Mouse (Mus musculus): ENCODE results near the gene AI481877.

Gene AI481877

GRCm38 (mm10) chr4:59123557-59123956, 15.2 kb downstream of the AI481877 start:
- DNase-seq: no peak

- no peak for DNase-seq
Observed at GRCm38 (mm10) chr4:59117644-59118495, 20.9 kb downstream of the AI481877 start.

- DNase-seq: no peak
Observed at GRCm38 (mm10) chr4:59108721-59109120, 30.1 kb downstream of the AI481877 start.

GRCm38 (mm10) chr4:59107886-59108285, 30.9 kb downstream of the AI481877 start:
- DNase-seq: no peak

GRCm38 (mm10) chr4:59106661-59107060, 32.1 kb downstream of the AI481877 start:
- DNase-seq: no peak

- no peak for DNase-seq
Observed at GRCm38 (mm10) chr4:59104166-59104565, 34.6 kb downstream of the AI481877 start.

- peak; percentile 56 for DNase-seq
Observed at GRCm38 (mm10) chr4:59096393-59096792, 42.4 kb downstream of the AI481877 start.

GRCm38 (mm10) chr4:59089391-59089790, 49.4 kb downstream of the AI481877 start:
- no peak for DNase-seq

- DNase-seq: no peak
Observed at GRCm38 (mm10) chr4:59083430-59083829, 55.4 kb downstream of the AI481877 start.

- no peak for DNase-seq
Observed at GRCm38 (mm10) chr4:59069276-59069675, 69.5 kb downstream of the AI481877 start.

- DNase-seq: no peak
Observed at GRCm38 (mm10) chr4:59062526-59062925, 76.3 kb downstream of the AI481877 start.

- no peak for DNase-seq
Observed at GRCm38 (mm10) chr4:59057929-59058328, 80.9 kb downstream of the AI481877 start.

GRCm38 (mm10) chr4:59051081-59051480, 87.7 kb downstream of the AI481877 start:
- no peak for DNase-seq

- no peak for DNase-seq
Observed at GRCm38 (mm10) chr4:59047222-59047621, 91.6 kb downstream of the AI481877 start.

GRCm38 (mm10) chr4:59043891-59044290, 94.9 kb downstream of the AI481877 start:
- no peak for DNase-seq

- DNase-seq: no peak
Observed at GRCm38 (mm10) chr4:59043074-59043473, 95.7 kb downstream of the AI481877 start.

GRCm38 (mm10) chr4:59040397-59041287, 98.1 kb downstream of the AI481877 start:
- DNase-seq: no peak

GRCm38 (mm10) chr4:59037525-59037924, 101.3 kb downstream of the AI481877 start:
- DNase-seq: no peak

- peak; percentile 81 for DNase-seq
Observed at GRCm38 (mm10) chr4:59036490-59037127, 102.2 kb downstream of the AI481877 start.

- DNase-seq: no peak
Observed at GRCm38 (mm10) chr4:59035786-59036350, 102.9 kb downstream of the AI481877 start.

GRCm38 (mm10) chr4:59034918-59035785, 103.6 kb downstream of the AI481877 start, which contains the start of gene Gng10:
Gene Gng10 (plus strand): TSS chr4:59035088.
- peak; percentile 69 for DNase-seq
